Comparison of ENCODE assay signal across 8 mouse cellular contexts in the genomic region with DNA sequence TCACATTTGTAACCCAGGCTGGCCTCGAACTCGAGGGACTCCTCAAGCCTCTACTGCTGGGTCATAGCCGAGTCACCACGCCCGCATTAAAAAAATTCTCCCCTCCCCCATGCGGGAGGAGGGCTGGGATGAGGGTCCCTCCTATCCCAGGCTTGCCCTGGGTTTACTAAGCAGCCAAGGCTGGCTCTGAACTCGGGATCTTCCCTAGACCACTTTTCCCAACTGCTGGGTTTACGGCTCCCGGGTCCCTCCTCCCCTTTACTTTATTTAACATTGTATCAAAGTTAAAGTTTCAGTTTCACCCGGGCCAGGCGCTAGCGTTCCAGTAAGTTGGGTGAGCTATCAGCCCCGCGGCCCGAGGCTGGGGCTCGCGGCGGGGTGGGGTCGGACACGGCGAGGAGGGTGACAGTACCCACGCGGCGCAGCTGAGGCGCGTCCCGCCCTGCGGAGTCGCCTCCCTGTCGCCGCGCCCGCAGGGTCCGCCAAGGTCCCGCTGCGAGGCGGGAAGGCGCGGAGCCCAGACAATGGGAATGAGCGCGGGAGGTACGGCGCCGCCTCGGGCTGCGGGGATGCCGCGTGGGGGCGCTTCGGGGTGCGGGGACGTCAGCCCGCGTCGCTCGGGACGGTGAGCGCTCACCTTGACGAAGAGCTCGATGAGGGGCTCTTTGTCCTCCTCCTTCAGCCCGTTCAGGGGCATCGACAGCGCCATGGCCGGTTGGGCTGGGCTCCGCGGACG. TPM values are rescaled to one million over a fixed set of nuclear protein-coding genes. Genes with fewer than 3 reads are reported as not detected.
DNase-seq lines count a peak whose midpoint lies in the region; ATAC-seq and TF ChIP-seq lines count a peak whose summit lies in the region.

No protein-coding gene starts in this region.

- H3K4me2 ChIP-seq in liver, embryonic 14.5 days (ENCODE audit: low read depth): peak overlapping the region; percentile 97

- peaks cover 40 to 52% of the 10 kb centered on the region in 2 experiments for H3K4me1 ChIP-seq in liver, embryonic 14.5 days (replicated peaks; ENCODE audit: control insufficient read depth in 2 of 2, insufficient read depth in 2 of 2, low read length in 1 of 2)

- peak overlapping the region; percentile 88 for H3K27ac ChIP-seq in liver, embryonic 14.5 days

- ATAC-seq in inflammation-experienced regulatory T-cells, adult 6 months: peak; percentile 12
- ATAC-seq in liver, embryonic 14.5 days (ENCODE audit: insufficient read depth): peak; percentile 61

- peaks cover 15% of the 10 kb centered on the region for H3K36me3 ChIP-seq in liver, embryonic 14.5 days (replicated peaks; ENCODE audit: control insufficient read depth, insufficient read depth, low read depth)

- TF ChIP-seq CTCF in liver, embryonic 14.5 days (IDR thresholded peaks at IDR 0.05; ENCODE audit: low read depth): no peak

- H3K9ac ChIP-seq in liver, embryonic 14.5 days (replicated peaks): peak overlapping the region; percentile 98

- H3K27me3 ChIP-seq in liver, embryonic 14.5 days (ENCODE audit: control insufficient read depth, insufficient read depth, low read length): no peaks in the 10 kb centered on the region

- DNase-seq in urinary bladder, adult 18-20 months (ENCODE audit: low spot score in 2 of 2): peak; percentile 36 to 50
- no peak for DNase-seq in urinary bladder, adult 2 months (ENCODE audit: low spot score)
- peak; percentile 30 to 57 for DNase-seq in cerebellum, postnatal 4 days (ENCODE audit: low spot score in 2 of 2)
- peak; percentile 68 for DNase-seq in gastrocnemius, postnatal 25 days
- DNase-seq in liver, embryonic 14.5 days (ENCODE audit: low read depth in 3 of 3, low spot score in 3 of 3): peak in 1 of 3 experiments; percentile 49
- DNase-seq in natural killer cell, adult 2 months (ENCODE audit: low spot score in 2 of 2): peak; percentile 34 to 46
- peak; percentile 29 for DNase-seq in thymus, postnatal 25 days

- H3K9me3 ChIP-seq in liver, embryonic 14.5 days (ENCODE audit: control insufficient read depth, low read length): no peaks in the 10 kb centered on the region

- WGBS in liver, embryonic 14.5 days (ENCODE audit: insufficient replicate concordance): under 1% methylated on average over 66 of the region's 67 CpGs

- no peak for TF ChIP-seq EP300 in liver, embryonic 14.5 days (IDR thresholded peaks at IDR 0.05; ENCODE audit: low read depth)

- peak overlapping the region; percentile 94 to 98 for H3K4me3 ChIP-seq in liver, embryonic 14.5 days (ENCODE audit: insufficient read depth in 1 of 2, low read depth in 2 of 2, low read length in 2 of 2)

RNA-seq across cellular contexts. Expression of a gene that starts 0.6 kb away (rescaled TPM):
- polyA plus RNA-seq in urinary bladder, adult 2 months (2012; rRNA removed): 151 and 185 TPM in 2 replicates
- 10 to 100 TPM; 28.6 to 38.0 TPM for total RNA-seq in gastrocnemius, postnatal 25 days (2021)
- 1 to 10 TPM; 3.9 to 7.5 (median 6.4) TPM for polyA plus RNA-seq in inflammation-experienced regulatory T-cells, adult 6 months (2017; shearing (Covaris generic))
- 29.7 and 40.8 TPM in 2 replicates for polyA plus RNA-seq in liver, embryonic 14.5 days (2012; rRNA removed)
- polyA plus RNA-seq in liver, embryonic 14.5 days (2014; fragmentation: Nextera tagmentation; extraction: Ambion mirVana): 65.8 and 76.5 TPM in 2 replicates
